Mouse (Mus musculus): ENCODE measurements around the gene Treml2.

DNA sequence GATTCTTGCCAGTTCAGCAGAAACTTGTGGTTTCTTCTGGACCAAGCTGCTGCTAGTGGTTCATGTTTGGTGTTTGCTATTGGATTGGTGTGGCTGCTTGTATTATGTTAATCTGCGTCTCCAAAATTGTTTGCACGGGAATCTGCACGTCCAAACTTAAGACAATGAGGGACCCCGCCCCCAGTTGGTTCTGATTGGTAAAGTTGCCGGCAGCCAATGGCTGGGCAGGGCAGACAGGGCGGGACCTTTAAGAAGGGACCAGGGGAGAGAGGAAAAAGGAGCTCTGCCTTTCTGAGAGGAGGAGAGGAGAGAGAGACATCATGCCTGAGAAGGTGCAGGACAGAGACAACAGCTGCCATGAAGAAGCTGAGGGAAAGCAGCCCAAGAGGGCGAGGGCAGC lies 23.6 kb upstream of the Treml2 start:
- TF ChIP-seq POLR2A (IDR thresholded peaks at IDR 0.05; ENCODE audit: low read depth, low read length) (no peak), CTCF (IDR thresholded peaks at IDR 0.05; ENCODE audit: extremely low read depth, insufficient read depth, insufficient read length, insufficient replicate concordance) (no peak)

Data from spleen, adult 2 months (tissue).